Mouse (Mus musculus) olfactory bulb, adult 2 months (tissue): ENCODE data around the gene Ldhb. TPM values are rescaled to one million over a fixed set of nuclear protein-coding genes. Genes with fewer than 3 reads are reported as not detected.

ENCODE experiments used
- H3K27ac ChIP-seq: fragments of 200-500 bp; 2 replicates; pipeline ENCODE4 v1.5.1; 2012; ENCODE audit warnings: low read depth, low read length; ENCODE audit not compliant: insufficient read depth
- H3K4me1 ChIP-seq: fragments of 200-500 bp; 2 replicates; pipeline ENCODE4 v1.6.1; 2012; ENCODE audit warnings: low read length; ENCODE audit not compliant: control insufficient read depth, insufficient read depth
- H3K4me3 ChIP-seq: fragments of 200-500 bp; 2 replicates; pipeline ENCODE4 v1.5.1; 2012; ENCODE audit warnings: mild to moderate bottlenecking, low read depth, low read length, moderate library complexity; ENCODE audit not compliant: insufficient read depth
- CTCF ChIP-seq: fragments of 200-500 bp; IDR thresholded peaks from 2 replicates; pipeline ENCODE4 v1.5.1; 2012; ENCODE audit warnings: low read depth, mild to moderate bottlenecking, low read length, moderate library complexity; ENCODE audit not compliant: insufficient read depth
- POLR2A ChIP-seq: fragments of 200-500 bp; IDR thresholded peaks from 2 replicates; pipeline ENCODE4 v1.6.1; 2012; ENCODE audit warnings: mild to moderate bottlenecking, low read depth, low read length, moderate library complexity; ENCODE audit not compliant: insufficient read depth
- WGBS: fragments of 180-500 bp; shearing (Covaris S2); methylation state at CpG from one replicate; pipeline ENCODE4 v1.1.7; 2018; 5-methylcytosine and 5-hydroxymethylcytosine counted together
- polyA plus RNA-seq: library from polyadenylated mRNA; stranded (reverse); fragments of >200 nt; gene quantifications from 2 replicates; pipeline ENCODE4 v1.2.4, GENCODE M21; 2012; ENCODE audit warnings: low replicate concordance; ENCODE audit not compliant: missing spikeins, insufficient read depth, insufficient read length

Gene Ldhb
- polyA plus RNA-seq, 1 experiment, result 432 TPM

- H3K4me3 ChIP-seq, result no peak overlapping the region
- WGBS, result 59% methylated on average over 7 of the region's 7 CpGs
- TF ChIP-seq POLR2A (no peak), CTCF (no peak)
Measured at GRCm38 (mm10) chr6:142458010-142458409, 49.7 kb downstream of the Ldhb start.

GRCm38 (mm10) chr6:142455314-142455996, 52.3 kb downstream of the Ldhb start:
- TF ChIP-seq POLR2A, result no peak
- TF ChIP-seq CTCF, result no peak
- H3K27ac ChIP-seq, result no peak overlapping the region
- 39% methylated on average over 7 of the region's 7 CpGs for WGBS
- no peak overlapping the region for H3K4me3 ChIP-seq
- H3K4me1 ChIP-seq, result peaks cover 6% of the 10 kb centered on the region

More at GRCm38 (mm10) chr6:142458010-142458409, 49.7 kb downstream of the Ldhb start:
- Histone ChIP-seq H3K4me1 (peaks cover 6% of the 10 kb centered on the region), H3K27ac (no peak overlapping the region)

- Histone ChIP-seq H3K4me3 (no peak overlapping the region), H3K27ac (no peak overlapping the region), H3K4me1 (peaks cover 6% of the 10 kb centered on the region)
- TF ChIP-seq POLR2A (no peak), CTCF (no peak)
- WGBS, result 93% methylated on average over 2 of the region's 2 CpGs
Measured at GRCm38 (mm10) chr6:142453311-142453710, 54.4 kb downstream of the Ldhb start.

GRCm38 (mm10) chr6:142451381-142451780, 56.4 kb downstream of the Ldhb start:
- no peak overlapping the region for H3K4me3 ChIP-seq
- TF ChIP-seq CTCF (no peak), POLR2A (no peak)
- H3K27ac ChIP-seq, result no peak overlapping the region
- peaks cover 6% of the 10 kb centered on the region for H3K4me1 ChIP-seq
- 81% methylated on average over 12 of the region's 12 CpGs for WGBS

Other genes with a start within 250 kb of the Ldhb start
- gene Iapp, start 209.5 kb downstream of the Ldhb start, polyA plus RNA-seq, result not detected in 2 replicates
- not detected in 2 replicates for gene Slco1a5, start 185.0 kb downstream of the Ldhb start, polyA plus RNA-seq
- not detected in 2 replicates for gene Pyroxd1, start 162.3 kb downstream of the Ldhb start, polyA plus RNA-seq
- gene Recql, start 120.9 kb downstream of the Ldhb start, polyA plus RNA-seq, result not detected in 2 replicates
- not detected in 2 replicates for gene Golt1b, start 120.7 kb downstream of the Ldhb start, polyA plus RNA-seq
- gene Spx, start 94.5 kb downstream of the Ldhb start, polyA plus RNA-seq, result not detected in 2 replicates
- not detected in 2 replicates for gene Gys2, start 34.8 kb downstream of the Ldhb start, polyA plus RNA-seq
- gene Kcnj8, start 63.7 kb upstream of the Ldhb start, polyA plus RNA-seq, result not detected in 2 replicates
- not detected in 2 replicates for gene Abcc9, start 194.4 kb upstream of the Ldhb start, polyA plus RNA-seq
- gene Cmas, start 248.7 kb upstream of the Ldhb start, polyA plus RNA-seq, result not detected in 2 replicates